Mouse (Mus musculus) retina, adult 2 months (tissue): ENCODE measurements around the gene Cysrt1.

Experiments
- DNase-seq: peaks from one replicate; pipeline ENCODE4 v3.0.0-alpha.2; 2012; ENCODE audit warnings: low read depth, low spot score

Cysrt1 gene

GRCm38 (mm10) chr2:25210686-25211085, 31.6 kb downstream of the Cysrt1 start:
- DNase-seq = no peak

- no peak for DNase-seq
These were observed 34.7 kb downstream of the Cysrt1 start for GRCm38 (mm10) chr2:25207593-25207992.

DNA sequence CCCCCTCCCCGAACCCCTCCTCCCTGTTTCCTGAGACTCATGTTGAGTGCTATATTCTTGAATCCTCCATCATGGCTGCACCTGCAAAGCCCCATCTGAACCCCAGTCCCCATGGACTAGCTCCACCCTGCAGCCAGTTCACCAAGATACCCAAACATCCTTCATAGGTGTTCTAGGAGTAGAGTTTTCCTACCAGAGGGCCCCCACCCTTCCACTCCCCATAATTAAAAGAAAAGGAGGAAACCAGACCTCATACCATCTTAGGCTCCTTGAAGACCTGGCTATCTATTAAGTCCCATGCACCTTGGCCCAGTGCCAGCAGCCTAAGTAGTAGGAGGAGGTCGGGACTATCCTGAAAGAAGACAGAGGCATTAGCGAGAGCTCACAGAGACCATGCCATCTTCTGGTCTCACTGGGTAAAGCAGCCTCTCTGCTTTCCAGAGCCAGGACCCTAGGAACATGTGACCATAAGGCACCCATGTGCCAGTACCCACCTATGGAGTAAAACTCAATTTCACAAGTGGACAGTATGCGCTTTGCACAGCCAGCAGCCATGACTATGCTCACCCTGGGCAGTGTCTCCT, 38.5 kb downstream of the Cysrt1 start:
- no peak for DNase-seq

DNA sequence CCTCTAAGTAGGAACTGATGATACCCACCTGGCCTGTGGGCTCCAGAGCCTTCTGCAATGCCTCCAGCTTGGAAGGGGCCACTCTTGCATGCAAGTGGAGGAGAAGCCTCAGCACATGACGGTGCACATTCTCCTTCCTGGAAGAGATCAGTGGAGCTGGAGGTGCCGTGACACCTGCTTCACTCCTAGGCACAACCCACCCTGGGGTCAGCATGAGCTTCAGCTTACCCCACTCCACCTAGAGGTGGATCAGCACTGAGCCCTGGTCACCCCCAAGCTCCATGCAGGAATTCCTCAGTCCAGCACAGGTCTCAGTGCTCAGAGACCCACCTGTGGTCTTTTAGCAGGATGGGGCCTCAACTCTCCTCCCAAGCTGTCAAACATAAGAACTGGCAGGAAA, 41.6 kb downstream of the Cysrt1 start:
- no peak for DNase-seq

GRCm38 (mm10) chr2:25197946-25198345, 44.3 kb downstream of the Cysrt1 start:
- DNase-seq = no peak

- DNase-seq = no peak
These were observed 45.1 kb downstream of the Cysrt1 start for GRCm38 (mm10) chr2:25197191-25197590.

DNA sequence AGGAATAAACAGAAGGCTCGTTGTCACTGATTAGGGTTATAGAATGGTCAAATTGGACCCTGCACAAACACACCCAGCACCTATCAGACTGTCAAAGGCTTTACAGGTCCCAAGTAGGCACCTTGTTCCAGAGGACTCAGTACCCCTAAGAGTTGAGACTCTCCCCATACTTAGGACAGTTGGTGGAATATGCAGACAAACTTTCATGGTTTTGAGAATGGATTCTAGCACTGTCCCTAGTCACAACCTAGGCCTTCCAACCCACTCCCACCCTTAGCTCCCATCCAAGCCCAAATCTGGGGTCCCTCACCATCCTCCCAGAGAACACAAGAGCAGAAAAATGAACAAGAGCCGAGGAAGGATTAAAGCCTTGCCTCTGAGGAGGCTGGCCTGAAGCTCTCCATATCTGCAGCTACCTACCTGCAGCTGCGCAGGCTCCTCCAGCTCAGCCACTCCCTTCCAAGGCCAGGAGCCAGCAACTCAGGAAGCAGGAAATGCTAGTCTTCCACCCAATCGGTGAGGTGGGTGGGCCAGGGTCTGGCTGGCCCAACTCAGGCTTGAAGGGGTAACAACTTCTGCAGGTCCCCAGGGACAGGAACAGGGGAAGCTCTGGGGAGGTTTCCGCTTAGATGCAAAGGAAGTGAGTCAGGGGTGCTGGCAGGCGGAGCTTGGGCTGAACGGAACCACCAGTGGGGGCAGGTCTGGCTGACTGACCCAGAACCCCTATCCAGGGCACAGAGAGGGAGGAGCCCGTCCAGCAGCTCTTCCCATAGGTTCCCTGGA, 45.9 kb downstream of the Cysrt1 start, which contains the start of gene Tor4a:
Tor4a (minus strand) TSS at position 715 of the 783 bp plus-strand sequence.
- DNase-seq = no peak

DNA sequence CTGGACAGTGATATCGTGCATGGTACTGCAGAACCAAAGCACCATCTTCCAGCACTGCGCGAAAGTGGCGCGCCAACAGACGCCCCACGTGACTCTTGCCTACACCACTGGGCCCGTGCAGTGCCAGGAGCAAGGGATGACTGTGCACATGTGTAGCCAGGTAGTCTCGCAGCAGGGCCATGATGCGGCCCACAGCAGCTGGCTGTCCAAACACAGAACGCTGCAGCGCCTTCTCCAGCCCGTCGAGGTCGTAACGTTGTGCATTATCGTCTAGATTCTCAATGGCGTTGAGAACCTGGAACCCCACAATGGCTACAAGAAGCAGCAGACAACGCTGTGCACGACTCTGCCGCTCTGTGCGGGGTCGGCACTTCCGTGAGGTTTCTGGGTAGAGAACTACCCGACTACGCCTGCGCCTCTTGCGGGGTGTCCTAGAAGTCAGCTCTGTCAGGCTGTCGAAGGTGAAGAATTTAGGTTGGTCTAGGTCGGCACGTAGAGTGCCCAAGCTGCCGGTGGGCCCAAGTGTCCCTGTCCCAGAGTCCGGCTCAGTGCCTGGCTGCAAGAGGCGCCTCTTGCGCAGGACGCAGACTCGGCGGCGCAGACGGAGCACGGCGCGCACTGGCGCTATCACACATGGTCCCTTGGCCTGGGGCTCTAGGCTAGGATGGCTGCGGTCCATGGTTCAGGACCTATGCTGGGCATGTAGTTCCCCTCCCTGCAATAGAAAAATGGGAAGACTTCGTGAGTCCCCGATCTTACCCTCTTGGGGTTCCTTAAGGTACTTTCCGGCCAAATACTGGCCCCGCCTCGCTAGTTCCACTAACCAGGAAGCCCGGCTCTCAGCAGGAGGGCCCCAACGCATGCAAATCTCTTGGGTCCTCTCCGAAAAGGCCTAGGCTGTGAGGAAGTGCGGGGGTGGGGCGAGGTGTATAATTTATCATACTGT, 46.8 kb downstream of the Cysrt1 start:
- DNase-seq = no peak

GRCm38 (mm10) chr2:25194486-25195171, 47.6 kb downstream of the Cysrt1 start:
- DNase-seq = no peak

DNA sequence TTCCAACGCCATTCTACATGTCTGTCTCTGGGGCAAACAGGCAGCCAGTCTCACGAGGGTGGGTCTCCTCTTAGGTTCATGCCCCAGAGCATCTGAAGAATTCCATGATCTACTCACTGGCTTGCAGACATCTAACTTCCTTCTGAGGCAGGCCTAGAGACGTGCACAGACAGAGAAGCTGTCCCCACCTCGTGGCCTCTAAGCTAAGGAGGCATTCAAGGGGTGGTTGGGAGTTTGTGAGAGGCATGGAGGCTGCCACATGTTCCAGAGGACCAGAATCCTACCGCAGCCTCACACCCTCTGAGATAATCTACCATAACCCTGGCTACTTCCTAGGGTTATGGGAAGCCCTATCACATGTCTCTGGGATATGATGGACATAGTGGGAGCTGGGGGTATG, 48.2 kb downstream of the Cysrt1 start:
- no peak for DNase-seq

DNA sequence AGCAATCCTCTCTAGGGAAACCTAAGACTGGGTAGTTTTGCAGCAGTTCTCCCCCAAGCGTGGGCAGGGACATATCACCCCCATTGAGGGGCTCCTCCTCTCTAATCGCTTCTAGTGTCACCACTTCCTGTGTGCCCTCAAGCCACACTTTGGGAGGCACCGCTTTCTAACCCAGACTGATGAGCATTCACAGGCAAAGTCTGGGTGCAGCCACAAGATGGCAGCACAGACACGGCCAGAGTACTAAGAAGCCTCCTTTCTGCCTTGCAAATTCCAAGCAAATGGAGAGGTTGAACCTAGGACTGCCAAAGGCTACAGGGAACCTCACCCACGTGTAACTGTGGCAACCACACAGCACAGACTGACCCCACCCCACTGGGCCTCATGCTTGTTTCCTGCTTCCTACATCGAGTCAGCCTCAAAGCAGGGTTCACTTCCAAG, 48.9 kb downstream of the Cysrt1 start:
- peak; percentile 46 for DNase-seq
